Mouse (Mus musculus): ENCODE results near the gene Dgki. TPM values are rescaled to one million over a fixed set of nuclear protein-coding genes. Genes with fewer than 3 reads are reported as not detected.

Gene Dgki
- polyA plus RNA-seq, 1 experiment from 2014 or later = 0.20 TPM

GRCm38 (mm10) chr6:37261236-37261852, 38.6 kb downstream of the Dgki start:
- H3K9ac ChIP-seq (ENCODE audit: low read depth, low read length) = no peak overlapping the region
- H3K36me3 ChIP-seq (ENCODE audit: control insufficient read depth, insufficient read depth) = no peaks in the 10 kb centered on the region
- H3K4me2 ChIP-seq (ENCODE audit: low read depth, low read length) = no peak overlapping the region
- ATAC-seq (ENCODE audit: low read depth) = no peak
- no peak overlapping the region for H3K27ac ChIP-seq (ENCODE audit: low read length)
- 36% methylated on average over 10 of the region's 10 CpGs for WGBS (ENCODE audit: insufficient replicate concordance)
- H3K9me3 ChIP-seq (replicated peaks; ENCODE audit: control insufficient read depth, low read length) = peaks cover 3% of the 10 kb centered on the region
- no peaks in the 10 kb centered on the region for H3K27me3 ChIP-seq (ENCODE audit: control insufficient read depth, insufficient read depth, low read depth, low read length)
- no peaks in the 10 kb centered on the region for H3K4me1 ChIP-seq (ENCODE audit: control insufficient read depth, low read depth, low read length)
- H3K4me3 ChIP-seq (ENCODE audit: low read depth, low read length) = no peak overlapping the region

DNA sequence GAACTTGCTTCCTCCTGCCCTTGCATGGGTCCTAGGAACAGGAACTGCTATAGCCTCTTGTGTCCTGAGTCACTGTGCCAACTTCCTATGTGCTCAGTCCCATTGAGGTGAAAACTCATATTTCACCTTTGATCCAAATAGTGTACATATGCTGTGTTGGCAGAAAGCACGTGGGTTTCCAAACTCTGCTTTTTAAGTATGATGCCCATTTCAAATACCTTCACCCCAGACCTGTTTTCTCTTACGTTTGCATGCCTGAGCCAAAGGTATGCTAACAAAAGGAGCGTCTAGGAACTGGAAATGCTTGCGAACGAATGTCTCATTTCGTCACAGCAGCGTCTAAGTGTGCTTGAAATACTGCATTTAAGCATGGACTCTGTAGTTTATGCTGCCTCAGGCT, 41.3 kb downstream of the Dgki start:
- H3K9me3 ChIP-seq (replicated peaks; ENCODE audit: control insufficient read depth, low read length) = no peaks in the 10 kb centered on the region; the same call in 1 of the 2 replicates
- H3K4me3 ChIP-seq (ENCODE audit: low read depth, low read length) = no peak overlapping the region
- no peak for ATAC-seq (ENCODE audit: low read depth)
- no peaks in the 10 kb centered on the region for H3K27me3 ChIP-seq (ENCODE audit: control insufficient read depth, insufficient read depth, low read depth, low read length)
- 59% methylated on average over 7 of the region's 7 CpGs for WGBS (ENCODE audit: insufficient replicate concordance)
- H3K4me2 ChIP-seq (ENCODE audit: low read depth, low read length) = no peak overlapping the region
- H3K9ac ChIP-seq (ENCODE audit: low read depth, low read length) = no peak overlapping the region
- no peaks in the 10 kb centered on the region for H3K36me3 ChIP-seq (ENCODE audit: control insufficient read depth, insufficient read depth)
- H3K27ac ChIP-seq (ENCODE audit: low read length) = no peak overlapping the region
- no peaks in the 10 kb centered on the region for H3K4me1 ChIP-seq (ENCODE audit: control insufficient read depth, low read depth, low read length)

DNA sequence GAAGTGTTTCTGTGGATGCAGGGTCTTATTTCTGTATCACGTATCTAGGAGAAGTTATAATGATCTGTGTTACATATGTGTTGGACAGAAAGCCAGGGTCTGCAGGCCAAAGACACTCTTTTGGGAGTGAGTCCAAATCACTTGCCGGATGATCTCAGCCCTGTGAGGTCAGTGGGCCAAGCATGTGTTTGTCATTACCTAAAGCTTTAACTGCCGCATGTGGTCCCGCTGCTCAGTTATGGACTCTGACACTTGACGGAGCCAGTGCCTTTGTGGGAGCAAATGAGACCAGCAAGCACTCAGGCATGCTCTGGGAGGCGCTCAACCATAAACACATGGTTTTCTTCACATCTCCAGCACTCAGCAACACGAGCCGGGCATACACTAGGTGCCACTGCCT, 45.8 kb downstream of the Dgki start:
- H3K4me1 ChIP-seq (ENCODE audit: control insufficient read depth, low read depth, low read length) = no peaks in the 10 kb centered on the region
- H3K4me2 ChIP-seq (ENCODE audit: low read depth, low read length) = no peak overlapping the region
- H3K27me3 ChIP-seq (ENCODE audit: control insufficient read depth, insufficient read depth, low read depth, low read length) = no peaks in the 10 kb centered on the region
- H3K4me3 ChIP-seq (ENCODE audit: low read depth, low read length) = no peak overlapping the region
- H3K27ac ChIP-seq (ENCODE audit: low read length) = no peak overlapping the region
- WGBS (ENCODE audit: insufficient replicate concordance) = 64% methylated on average over 8 of the region's 8 CpGs
- no peak for ATAC-seq (ENCODE audit: low read depth)
- no peak overlapping the region for H3K9ac ChIP-seq (ENCODE audit: low read depth, low read length)
- no peaks in the 10 kb centered on the region for H3K36me3 ChIP-seq (ENCODE audit: control insufficient read depth, insufficient read depth)
- no peaks in the 10 kb centered on the region for H3K9me3 ChIP-seq (replicated peaks; ENCODE audit: control insufficient read depth, low read length)

GRCm38 (mm10) chr6:37252536-37252935, 47.4 kb downstream of the Dgki start:
- no peak overlapping the region for H3K4me2 ChIP-seq (ENCODE audit: low read depth, low read length)
- H3K9ac ChIP-seq (ENCODE audit: low read depth, low read length) = no peak overlapping the region
- WGBS (ENCODE audit: insufficient replicate concordance) = 73% methylated on average over 4 of the region's 4 CpGs

DNA sequence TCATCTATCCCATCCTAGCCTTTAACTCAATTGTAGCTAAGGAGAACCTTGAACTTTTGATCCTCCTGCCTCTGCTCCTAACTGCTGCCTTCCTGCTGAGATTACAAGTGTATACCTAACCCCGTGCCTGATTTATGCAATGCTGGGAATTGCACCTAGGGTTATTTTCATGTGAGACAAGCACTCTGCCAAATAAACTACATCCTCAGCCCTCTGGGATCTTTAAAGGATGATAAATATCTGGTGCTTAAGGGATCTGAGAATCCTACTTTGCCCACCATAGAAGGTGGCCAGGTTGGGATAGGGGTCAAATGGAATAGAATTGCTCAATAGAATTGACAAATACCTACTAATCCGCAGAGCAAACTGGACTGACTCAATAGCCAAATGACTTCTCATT, 49.3 kb downstream of the Dgki start:
- WGBS (ENCODE audit: insufficient replicate concordance) = 60% methylated on average over 2 of the region's 2 CpGs
- no peaks in the 10 kb centered on the region for H3K9me3 ChIP-seq (replicated peaks; ENCODE audit: control insufficient read depth, low read length)
- ATAC-seq (ENCODE audit: low read depth) = no peak
- H3K4me1 ChIP-seq (ENCODE audit: control insufficient read depth, low read depth, low read length) = no peaks in the 10 kb centered on the region
- no peak overlapping the region for H3K9ac ChIP-seq (ENCODE audit: low read depth, low read length)
- no peaks in the 10 kb centered on the region for H3K27me3 ChIP-seq (ENCODE audit: control insufficient read depth, insufficient read depth, low read depth, low read length)
- H3K27ac ChIP-seq (ENCODE audit: low read length) = no peak overlapping the region
- no peak overlapping the region for H3K4me3 ChIP-seq (ENCODE audit: low read depth, low read length)
- no peaks in the 10 kb centered on the region for H3K36me3 ChIP-seq (ENCODE audit: control insufficient read depth, insufficient read depth)
- no peak overlapping the region for H3K4me2 ChIP-seq (ENCODE audit: low read depth, low read length)

More at GRCm38 (mm10) chr6:37252536-37252935, 47.4 kb downstream of the Dgki start:
- H3K4me3 ChIP-seq (ENCODE audit: low read depth, low read length) = no peak overlapping the region
- no peak for ATAC-seq (ENCODE audit: low read depth)
- no peaks in the 10 kb centered on the region for H3K27me3 ChIP-seq (ENCODE audit: control insufficient read depth, insufficient read depth, low read depth, low read length)
- H3K4me1 ChIP-seq (ENCODE audit: control insufficient read depth, low read depth, low read length) = no peaks in the 10 kb centered on the region
- H3K9me3 ChIP-seq (replicated peaks; ENCODE audit: control insufficient read depth, low read length) = no peaks in the 10 kb centered on the region
- H3K27ac ChIP-seq (ENCODE audit: low read length) = no peak overlapping the region
- no peaks in the 10 kb centered on the region for H3K36me3 ChIP-seq (ENCODE audit: control insufficient read depth, insufficient read depth)

- no peak for ATAC-seq (ENCODE audit: low read depth)
- Histone ChIP-seq H3K36me3 (ENCODE audit: control insufficient read depth, insufficient read depth) (no peaks in the 10 kb centered on the region), H3K4me1 (ENCODE audit: control insufficient read depth, low read depth, low read length) (no peaks in the 10 kb centered on the region), H3K9me3 (replicated peaks; ENCODE audit: control insufficient read depth, low read length) (no peaks in the 10 kb centered on the region), H3K4me2 (ENCODE audit: low read depth, low read length) (no peak overlapping the region), H3K27me3 (ENCODE audit: control insufficient read depth, insufficient read depth, low read depth, low read length) (no peaks in the 10 kb centered on the region), H3K27ac (ENCODE audit: low read length) (no peak overlapping the region), H3K9ac (ENCODE audit: low read depth, low read length) (no peak overlapping the region), H3K4me3 (ENCODE audit: low read depth, low read length) (no peak overlapping the region)
- WGBS (ENCODE audit: insufficient replicate concordance) = 73% methylated on average over 7 of the region's 7 CpGs
These were observed 54.2 kb downstream of the Dgki start for GRCm38 (mm10) chr6:37245757-37246156.

DNA sequence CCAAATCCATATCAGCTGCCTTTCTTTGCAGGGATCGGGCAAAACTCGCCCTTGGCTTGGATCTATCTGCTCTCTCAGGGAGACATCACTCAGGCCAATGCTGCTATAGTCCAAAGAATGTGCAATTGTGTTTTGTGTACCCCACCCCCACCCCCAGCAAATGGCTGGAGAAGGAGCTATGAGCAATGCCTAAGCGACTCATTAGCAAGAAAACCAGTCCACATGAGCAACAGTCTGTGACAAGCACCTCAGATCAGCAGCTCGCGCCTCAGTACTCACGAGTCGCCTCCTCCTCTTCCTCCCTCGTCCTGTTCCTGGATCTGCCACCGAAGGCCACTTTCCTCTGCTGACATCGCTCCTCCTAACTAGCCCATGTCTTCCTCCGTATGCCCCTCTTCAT, 55.9 kb downstream of the Dgki start:
- Histone ChIP-seq H3K9ac (ENCODE audit: low read depth, low read length) (no peak overlapping the region), H3K4me1 (ENCODE audit: control insufficient read depth, low read depth, low read length) (no peaks in the 10 kb centered on the region), H3K27ac (ENCODE audit: low read length) (no peak overlapping the region), H3K4me3 (ENCODE audit: low read depth, low read length) (no peak overlapping the region), H3K36me3 (ENCODE audit: control insufficient read depth, insufficient read depth) (no peaks in the 10 kb centered on the region), H3K27me3 (ENCODE audit: control insufficient read depth, insufficient read depth, low read depth, low read length) (no peaks in the 10 kb centered on the region), H3K4me2 (ENCODE audit: low read depth, low read length) (no peak overlapping the region), H3K9me3 (replicated peaks; ENCODE audit: control insufficient read depth, low read length) (no peaks in the 10 kb centered on the region)
- 67% methylated on average over 11 of the region's 11 CpGs for WGBS (ENCODE audit: insufficient replicate concordance)
- no peak for ATAC-seq (ENCODE audit: low read depth)

DNA sequence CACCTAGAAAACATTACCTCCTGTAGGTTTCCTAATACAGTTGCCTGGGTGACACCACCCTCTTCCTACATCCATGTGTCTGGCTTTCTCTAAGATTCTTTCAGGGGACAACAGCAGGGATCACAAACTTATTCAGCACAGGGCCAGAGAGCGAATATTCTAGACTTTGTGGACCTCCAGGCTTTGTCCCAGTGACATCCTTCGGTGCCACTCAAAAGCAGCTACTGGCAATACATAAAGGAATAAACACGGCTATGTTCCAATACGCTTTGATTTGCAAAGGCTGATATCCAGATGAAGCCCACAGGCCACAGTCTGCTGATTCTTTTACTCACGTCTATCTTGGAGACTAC, 57.2 kb downstream of the Dgki start:
- 65% methylated on average over 5 of the region's 5 CpGs for WGBS (ENCODE audit: insufficient replicate concordance)
- no peak for ATAC-seq (ENCODE audit: low read depth)
- Histone ChIP-seq H3K4me2 (ENCODE audit: low read depth, low read length) (no peak overlapping the region), H3K27me3 (ENCODE audit: control insufficient read depth, insufficient read depth, low read depth, low read length) (no peaks in the 10 kb centered on the region), H3K36me3 (ENCODE audit: control insufficient read depth, insufficient read depth) (no peaks in the 10 kb centered on the region), H3K9ac (ENCODE audit: low read depth, low read length) (no peak overlapping the region), H3K4me1 (ENCODE audit: control insufficient read depth, low read depth, low read length) (no peaks in the 10 kb centered on the region), H3K9me3 (replicated peaks; ENCODE audit: control insufficient read depth, low read length) (no peaks in the 10 kb centered on the region), H3K4me3 (ENCODE audit: low read depth, low read length) (no peak overlapping the region), H3K27ac (ENCODE audit: low read length) (no peak overlapping the region)

GRCm38 (mm10) chr6:37242100-37242768, 57.8 kb downstream of the Dgki start:
- Histone ChIP-seq H3K4me3 (ENCODE audit: low read depth, low read length) (no peak overlapping the region), H3K4me1 (ENCODE audit: control insufficient read depth, low read depth, low read length) (no peaks in the 10 kb centered on the region), H3K4me2 (ENCODE audit: low read depth, low read length) (no peak overlapping the region), H3K36me3 (ENCODE audit: control insufficient read depth, insufficient read depth) (no peaks in the 10 kb centered on the region), H3K27me3 (ENCODE audit: control insufficient read depth, insufficient read depth, low read depth, low read length) (no peaks in the 10 kb centered on the region), H3K9me3 (replicated peaks; ENCODE audit: control insufficient read depth, low read length) (no peaks in the 10 kb centered on the region), H3K27ac (ENCODE audit: low read length) (no peak overlapping the region), H3K9ac (ENCODE audit: low read depth, low read length) (no peak overlapping the region)
- WGBS (ENCODE audit: insufficient replicate concordance) = 55% methylated on average over 6 of the region's 6 CpGs
- no peak for ATAC-seq (ENCODE audit: low read depth)
